Mouse (Mus musculus): Measurements from ENCODE around the gene Ssh2.

Gene Ssh2

DNA sequence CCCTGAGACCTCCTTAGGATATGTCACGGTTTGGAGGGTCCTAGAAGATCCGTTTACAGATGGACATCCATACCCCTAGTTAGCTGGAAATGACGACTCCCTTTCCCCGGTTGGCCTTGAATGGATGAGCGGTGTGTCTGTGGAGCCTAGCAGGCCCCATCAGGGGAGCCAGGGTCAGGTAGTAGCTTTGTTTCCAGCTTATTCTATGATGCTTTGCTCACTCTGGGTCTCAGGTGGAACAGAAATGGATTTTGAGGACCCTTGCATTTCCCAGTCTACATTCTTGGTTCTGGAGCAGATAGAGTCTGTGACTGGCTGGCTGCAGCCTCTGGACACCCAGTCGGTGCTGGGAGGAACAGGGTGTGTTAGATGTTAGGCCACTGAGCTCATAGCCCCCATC lies 278.7 kb downstream of the Ssh2 start:
- no peak for DNase-seq

DNA sequence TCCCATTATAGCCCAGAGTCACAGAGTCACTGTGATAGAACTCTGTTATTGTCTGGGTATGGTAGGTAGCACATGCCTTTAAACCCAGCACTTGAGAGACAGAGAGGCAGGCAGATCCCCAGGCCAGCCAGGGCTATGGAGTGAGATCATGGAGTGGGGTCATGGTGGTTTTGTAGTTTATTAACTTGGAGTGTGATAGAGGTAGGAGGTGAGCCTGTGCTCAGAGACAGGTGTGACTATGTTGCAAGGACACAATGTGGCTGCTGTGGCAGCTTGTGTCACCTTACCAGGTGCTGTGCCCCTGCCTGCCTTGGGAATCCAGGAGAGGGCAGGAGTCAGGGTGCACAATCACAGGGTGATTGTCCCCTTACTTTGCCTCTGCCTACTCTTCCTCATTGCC lies 279.4 kb downstream of the Ssh2 start:
- no peak for DNase-seq

DNA sequence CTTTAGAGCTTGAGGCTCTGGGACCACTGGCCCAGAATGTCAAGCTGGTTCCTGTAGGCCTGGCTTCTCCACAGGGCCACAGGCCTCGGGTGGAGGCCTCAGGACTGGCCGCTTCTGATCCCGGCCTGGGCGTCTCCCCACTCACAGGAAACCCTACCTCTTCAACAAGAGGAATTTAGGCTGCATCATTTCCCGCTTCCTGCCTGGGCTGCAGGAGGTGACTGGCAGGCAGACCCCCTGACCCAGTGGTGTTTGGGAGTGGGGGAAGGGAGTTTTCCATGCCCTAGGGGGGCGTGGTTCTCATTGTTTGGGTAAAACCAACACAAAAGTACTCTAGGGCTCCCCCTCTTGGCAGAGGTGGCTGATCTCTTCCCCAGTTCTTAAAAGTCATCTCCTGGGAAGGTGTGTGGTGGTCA lies 281.3 kb downstream of the Ssh2 start:
- DNase-seq: peak; percentile 69

DNA sequence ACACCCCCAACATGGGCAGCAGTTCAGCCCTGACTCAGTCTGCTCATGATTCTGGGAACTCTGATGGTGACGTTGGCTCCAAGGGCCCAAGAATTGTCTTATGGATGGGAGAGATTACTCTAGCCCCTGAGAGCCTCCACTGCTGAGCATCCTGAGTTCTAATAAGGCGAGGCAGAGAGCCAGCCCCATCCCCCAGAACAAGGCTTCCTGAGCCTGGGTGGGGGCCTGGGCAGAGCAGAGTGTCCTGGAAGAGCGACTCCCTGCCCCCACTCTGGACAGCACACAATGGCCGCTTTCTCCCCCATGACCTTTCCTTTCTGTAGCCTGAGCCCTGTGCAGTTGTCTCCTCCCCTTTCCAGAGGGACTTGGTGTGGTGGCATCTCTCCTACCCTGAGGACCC lies 281.8 kb downstream of the Ssh2 start:
- no peak for DNase-seq

- no peak for DNase-seq
Observed at GRCm38 (mm10) chr11:77498261-77499139, 282.4 kb downstream of the Ssh2 start.

- DNase-seq: no peak
Observed at GRCm38 (mm10) chr11:77499354-77499753, 283.3 kb downstream of the Ssh2 start.

GRCm38 (mm10) chr11:77500361-77501325 lies 284.6 kb downstream of the Ssh2 start:
- no peak for DNase-seq

GRCm38 (mm10) chr11:77501392-77501791 lies 285.3 kb downstream of the Ssh2 start:
- DNase-seq: peak; percentile 78

DNA sequence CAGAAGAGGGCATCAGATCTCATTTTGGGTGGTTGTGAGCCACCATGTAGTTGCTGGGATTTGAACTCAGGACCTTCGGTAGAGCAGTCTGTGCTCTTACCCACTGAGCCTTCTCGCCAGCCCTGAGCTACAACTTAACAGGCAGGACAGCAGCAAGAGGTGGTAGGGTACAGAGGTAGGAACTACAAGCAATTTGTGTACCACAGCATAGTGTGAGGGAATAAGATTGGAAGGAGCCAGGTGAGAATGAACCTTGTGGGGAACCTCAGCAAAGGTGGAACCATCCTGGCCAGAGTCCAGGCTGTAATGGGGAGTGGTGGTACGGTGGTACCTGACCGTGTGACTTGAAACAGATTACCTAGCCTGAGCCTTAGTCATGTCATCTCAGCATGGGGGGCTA lies 285.9 kb downstream of the Ssh2 start:
- no peak for DNase-seq

DNA sequence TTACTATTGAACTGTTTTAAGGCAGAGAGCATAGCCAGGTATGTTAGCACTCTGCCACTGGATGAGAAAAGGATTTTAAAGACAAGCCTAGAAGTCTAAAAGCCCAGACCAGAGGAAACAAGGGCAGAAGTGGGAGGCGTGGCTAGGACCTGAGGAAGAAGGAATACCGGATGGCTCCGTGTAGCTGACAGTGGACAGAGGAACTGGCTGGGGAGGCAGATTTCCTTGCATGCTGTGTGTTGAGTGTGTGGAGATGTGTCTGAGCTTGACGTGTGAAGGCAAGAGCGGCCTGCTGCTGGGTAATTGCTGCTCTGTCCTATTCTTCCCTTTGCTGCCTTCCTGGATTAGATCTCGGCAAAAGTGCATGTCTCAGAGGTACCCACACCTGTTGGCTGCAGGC lies 286.4 kb downstream of the Ssh2 start:
- no peak for DNase-seq

- no peak for DNase-seq
Observed at GRCm38 (mm10) chr11:77503511-77503910, 287.4 kb downstream of the Ssh2 start.

DNA sequence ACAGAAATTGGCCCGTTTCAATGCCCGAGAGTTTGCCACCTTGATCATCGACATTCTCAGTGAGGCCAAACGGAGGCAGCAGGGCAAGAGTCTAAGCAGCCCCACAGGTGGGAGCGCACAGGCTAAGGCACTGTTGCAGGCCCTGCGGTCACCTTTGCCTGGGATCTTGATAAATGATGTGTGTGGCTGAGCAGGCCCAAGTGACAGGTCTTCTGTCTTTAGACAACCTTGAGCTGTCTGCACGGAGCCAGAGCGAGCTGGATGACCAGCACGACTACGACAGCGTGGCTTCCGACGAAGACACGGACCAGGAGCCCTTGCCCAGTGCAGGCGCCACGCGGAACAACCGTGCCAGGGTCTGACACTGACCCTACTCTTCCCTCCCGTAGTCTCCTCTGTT lies 288.3 kb downstream of the Ssh2 start:
- DNase-seq: no peak

GRCm38 (mm10) chr11:77505291-77505980 lies 289.3 kb downstream of the Ssh2 start:
- no peak for DNase-seq

- DNase-seq: no peak
Observed at GRCm38 (mm10) chr11:77506273-77506672, 290.2 kb downstream of the Ssh2 start.

GRCm38 (mm10) chr11:77506941-77507340 lies 290.9 kb downstream of the Ssh2 start:
- no peak for DNase-seq

- DNase-seq: no peak
Observed at GRCm38 (mm10) chr11:77507426-77507825, 291.3 kb downstream of the Ssh2 start.

DNA sequence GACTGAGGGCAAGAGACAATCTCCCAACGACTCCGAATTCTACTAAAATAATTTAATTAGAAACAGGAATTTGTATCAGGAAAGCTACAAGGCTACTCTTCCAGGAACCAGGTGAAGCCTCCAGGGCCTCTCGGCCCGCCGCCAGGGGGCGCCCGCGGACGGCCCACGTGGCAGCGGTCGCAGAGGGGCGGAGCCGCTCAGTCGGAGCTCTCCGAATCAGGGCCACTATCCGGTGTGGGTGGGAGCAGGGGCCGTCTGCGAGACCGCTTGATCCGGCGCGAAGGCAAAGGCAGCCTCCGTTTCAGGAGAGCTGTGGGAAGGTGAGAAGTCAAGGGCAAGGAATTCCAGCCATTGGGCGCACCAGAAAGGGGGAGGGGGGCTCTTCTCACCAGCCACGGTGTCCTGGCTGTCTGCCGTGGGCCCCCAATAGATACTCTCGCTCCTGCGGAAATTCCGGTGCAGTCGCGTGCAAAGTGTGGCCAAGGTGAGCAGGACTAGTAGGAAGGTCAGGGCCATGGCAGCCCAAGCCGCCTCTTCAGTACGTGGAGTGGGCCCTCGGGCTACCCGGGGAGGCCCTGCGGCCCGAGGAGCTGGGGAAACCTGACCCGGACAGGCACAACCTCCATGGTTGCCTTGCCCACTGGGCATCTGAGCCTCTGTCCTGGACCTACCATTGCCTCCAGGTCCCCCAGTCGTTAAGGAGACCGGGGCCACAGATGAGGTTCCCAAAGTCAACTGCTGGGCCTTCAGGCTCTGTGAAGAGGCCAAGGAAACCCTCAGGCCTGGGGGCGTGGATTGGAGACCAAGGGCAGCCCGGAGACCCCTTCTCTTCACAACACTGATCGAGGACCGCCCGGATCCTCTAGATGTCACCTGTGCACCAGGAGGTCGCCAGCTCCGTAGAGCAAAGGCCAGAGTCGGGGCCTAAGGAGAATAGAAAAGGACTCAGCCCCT lies 292.3 kb downstream of the Ssh2 start:
- peak; percentile 88 for DNase-seq

Measured in thymus, postnatal 25 days (tissue).